Mouse (Mus musculus) embryonic facial prominence, embryonic 11.5 days (tissue): ENCODE results near the gene Fam170b. TPM values are rescaled to one million over a fixed set of nuclear protein-coding genes. Genes with fewer than 3 reads are reported as not detected.
A peak's percentile ranks its signal among the peaks of the same experiment; 100 is the strongest.

Experiments
- ATAC-seq: fragments of 200-750 bp; cut with Nextera tagmentation; replicated peaks from 2 replicates; pipeline ENCODE4 v1.8.0; 2017; ENCODE audit warnings: low read depth; ENCODE audit not compliant: insufficient number of reproducible peaks, low FRiP score, low TSS enrichment
- DNase-seq: peaks from one replicate; pipeline ENCODE4 v3.0.0-alpha.2; 2015; ENCODE audit warnings: low spot score
- H3K27ac ChIP-seq: fragments of 300-500 bp; sonication (generic); replicated peaks from 2 replicates; pipeline ENCODE4 v1.5.1; 2014; ENCODE audit warnings: mild to moderate bottlenecking, low read depth, low read length, control low read depth
- H3K27me3 ChIP-seq: fragments of 300-500 bp; sonication (generic); 2 replicates; pipeline ENCODE4 v1.6.1; 2014; ENCODE audit warnings: mild to moderate bottlenecking, low read length, moderate library complexity, mixed read lengths; ENCODE audit not compliant: control insufficient read depth, insufficient read depth
- H3K36me3 ChIP-seq: fragments of 300-500 bp; sonication (generic); replicated peaks from 2 replicates; pipeline ENCODE4 v1.6.1; 2014; ENCODE audit warnings: low read depth, mild to moderate bottlenecking, low read length, moderate library complexity, mixed read lengths; ENCODE audit not compliant: control insufficient read depth, insufficient read depth
- H3K4me1 ChIP-seq: fragments of 300-500 bp; sonication (generic); 2 replicates; pipeline ENCODE4 v1.6.1; 2014; ENCODE audit warnings: low read length, mixed read lengths; ENCODE audit not compliant: control insufficient read depth, insufficient read depth
- H3K4me2 ChIP-seq: fragments of 300-500 bp; sonication (generic); 2 replicates; pipeline ENCODE4 v1.6.1; 2014; ENCODE audit warnings: low read depth, mild to moderate bottlenecking, control low read depth, low read length, moderate library complexity
- H3K4me3 ChIP-seq: fragments of 300-500 bp; sonication (generic); 2 replicates; pipeline ENCODE4 v1.5.1; 2014; ENCODE audit warnings: low read depth, low read length, control low read depth
- H3K9ac ChIP-seq: fragments of 300-500 bp; sonication (generic); replicated peaks from 2 replicates; pipeline ENCODE4 v1.6.1; 2014; ENCODE audit warnings: mild to moderate bottlenecking, control low read depth, low read length
- H3K9me3 ChIP-seq: fragments of 300-500 bp; sonication (generic); replicated peaks from 2 replicates; pipeline ENCODE4 v1.6.1; 2016; ENCODE audit warnings: mild to moderate bottlenecking, low read length, inconsistent platforms, mixed read lengths; ENCODE audit not compliant: control insufficient read depth
- WGBS: fragments of 180-500 bp; shearing (Covaris S2); extraction: QIAGEN DNeasy Blood & Tissue Kit; methylation state at CpG from one replicate; pipeline ENCODE4 v1.1.7; 2014; 5-methylcytosine and 5-hydroxymethylcytosine counted together
- polyA plus RNA-seq: library from polyadenylated mRNA; unstranded; fragments of >200 nt; fragmentation: Nextera tagmentation; extraction: Ambion mirVana; gene quantifications from 2 replicates; pipeline ENCODE4 v1.2.1, GENCODE M21; 2014

Gene Fam170b
- polyA plus RNA-seq, 1 experiment from 2014 or later: not detected

- no peaks in the 10 kb centered on the region for H3K27me3 ChIP-seq
- no peaks in the 10 kb centered on the region for H3K36me3 ChIP-seq
- no peaks in the 10 kb centered on the region; the same call in 1 of the 2 replicates for H3K4me1 ChIP-seq
- H3K4me3 ChIP-seq: no peak overlapping the region
- H3K9ac ChIP-seq: no peak overlapping the region
- ATAC-seq (no peak), DNase-seq (peak; percentile 55)
- 33% methylated on average over 1 of the region's 1 CpGs for WGBS
- H3K27ac ChIP-seq: no peak overlapping the region
- H3K4me2 ChIP-seq: no peak overlapping the region
- no peaks in the 10 kb centered on the region for H3K9me3 ChIP-seq
Observed at GRCm38 (mm10) chr14:32819297-32819696, 14.5 kb upstream of the Fam170b start.

- DNase-seq (no peak), ATAC-seq (no peak)
- Histone ChIP-seq H3K9ac (no peak overlapping the region), H3K4me2 (no peak overlapping the region), H3K36me3 (no peaks in the 10 kb centered on the region), H3K4me1 (peaks cover 3% of the 10 kb centered on the region; the same call in 1 of the 2 replicates), H3K4me3 (no peak overlapping the region), H3K27me3 (no peaks in the 10 kb centered on the region), H3K27ac (no peak overlapping the region), H3K9me3 (no peaks in the 10 kb centered on the region)
- WGBS: 85% methylated on average over 4 of the region's 4 CpGs
Observed at GRCm38 (mm10) chr14:32822812-32823211, 10.9 kb upstream of the Fam170b start.

- H3K27ac ChIP-seq: no peak overlapping the region
- no peaks in the 10 kb centered on the region for H3K27me3 ChIP-seq
- peaks cover 7% of the 10 kb centered on the region; the same call in 1 of the 2 replicates for H3K4me1 ChIP-seq
- no peak overlapping the region for H3K4me2 ChIP-seq
- no peak for ATAC-seq
- no peaks in the 10 kb centered on the region for H3K9me3 ChIP-seq
- H3K9ac ChIP-seq: no peak overlapping the region
- H3K36me3 ChIP-seq: no peaks in the 10 kb centered on the region
- 73% methylated on average over 3 of the region's 3 CpGs for whole genome bisulfite sequencing
- no peak overlapping the region for H3K4me3 ChIP-seq
- no peak for DNase-seq
Observed at GRCm38 (mm10) chr14:32823861-32824260, 9.9 kb upstream of the Fam170b start.

GRCm38 (mm10) chr14:32824267-32825150, 9.3 kb upstream of the Fam170b start:
- Histone ChIP-seq H3K9me3 (no peaks in the 10 kb centered on the region), H3K4me1 (peaks cover 7% of the 10 kb centered on the region; the same call in 1 of the 2 replicates), H3K36me3 (no peaks in the 10 kb centered on the region), H3K9ac (no peak overlapping the region), H3K4me3 (no peak overlapping the region), H3K27me3 (no peaks in the 10 kb centered on the region), H3K4me2 (no peak overlapping the region), H3K27ac (no peak overlapping the region)
- no peak for DNase-seq
- WGBS: 48% methylated on average over 14 of the region's 14 CpGs
- ATAC-seq: 0 out of 2 replicates have a peak, but pooled peaks have one; percentile 22

- Histone ChIP-seq H3K4me1 (peaks cover 7% of the 10 kb centered on the region; the same call in 1 of the 2 replicates), H3K36me3 (no peaks in the 10 kb centered on the region), H3K27ac (no peak overlapping the region), H3K9me3 (no peaks in the 10 kb centered on the region), H3K9ac (no peak overlapping the region), H3K4me3 (no peak overlapping the region), H3K4me2 (peak overlapping the region; percentile 21), H3K27me3 (no peaks in the 10 kb centered on the region)
- ATAC-seq (peak; percentile 84), DNase-seq (peak; percentile 91)
- 5% methylated on average over 11 of the region's 11 CpGs for WGBS
Observed at GRCm38 (mm10) chr14:32825426-32826032, 8.2 kb upstream of the Fam170b start.

- 45% methylated on average over 4 of the region's 4 CpGs for WGBS
- Histone ChIP-seq H3K4me1 (peaks cover 7% of the 10 kb centered on the region; the same call in 1 of the 2 replicates), H3K4me3 (no peak overlapping the region), H3K27ac (no peak overlapping the region), H3K27me3 (no peaks in the 10 kb centered on the region), H3K36me3 (no peaks in the 10 kb centered on the region), H3K9ac (no peak overlapping the region), H3K9me3 (no peaks in the 10 kb centered on the region), H3K4me2 (no peak overlapping the region)
- ATAC-seq (no peak), DNase-seq (no peak)
Observed at GRCm38 (mm10) chr14:32827165-32827564, 6.6 kb upstream of the Fam170b start.

GRCm38 (mm10) chr14:32827994-32828650, 5.6 kb upstream of the Fam170b start:
- Histone ChIP-seq H3K27me3 (no peaks in the 10 kb centered on the region), H3K4me3 (no peak overlapping the region), H3K9me3 (no peaks in the 10 kb centered on the region), H3K36me3 (no peaks in the 10 kb centered on the region), H3K4me1 (peaks cover 7% of the 10 kb centered on the region; the same call in 1 of the 2 replicates), H3K4me2 (no peak overlapping the region), H3K27ac (no peak overlapping the region), H3K9ac (no peak overlapping the region)
- DNase-seq: no peak
- 41% methylated on average over 6 of the region's 6 CpGs for WGBS
- no peak for ATAC-seq
